7 mouse cellular contexts compared by ENCODE assay signal in the genomic region with DNA sequence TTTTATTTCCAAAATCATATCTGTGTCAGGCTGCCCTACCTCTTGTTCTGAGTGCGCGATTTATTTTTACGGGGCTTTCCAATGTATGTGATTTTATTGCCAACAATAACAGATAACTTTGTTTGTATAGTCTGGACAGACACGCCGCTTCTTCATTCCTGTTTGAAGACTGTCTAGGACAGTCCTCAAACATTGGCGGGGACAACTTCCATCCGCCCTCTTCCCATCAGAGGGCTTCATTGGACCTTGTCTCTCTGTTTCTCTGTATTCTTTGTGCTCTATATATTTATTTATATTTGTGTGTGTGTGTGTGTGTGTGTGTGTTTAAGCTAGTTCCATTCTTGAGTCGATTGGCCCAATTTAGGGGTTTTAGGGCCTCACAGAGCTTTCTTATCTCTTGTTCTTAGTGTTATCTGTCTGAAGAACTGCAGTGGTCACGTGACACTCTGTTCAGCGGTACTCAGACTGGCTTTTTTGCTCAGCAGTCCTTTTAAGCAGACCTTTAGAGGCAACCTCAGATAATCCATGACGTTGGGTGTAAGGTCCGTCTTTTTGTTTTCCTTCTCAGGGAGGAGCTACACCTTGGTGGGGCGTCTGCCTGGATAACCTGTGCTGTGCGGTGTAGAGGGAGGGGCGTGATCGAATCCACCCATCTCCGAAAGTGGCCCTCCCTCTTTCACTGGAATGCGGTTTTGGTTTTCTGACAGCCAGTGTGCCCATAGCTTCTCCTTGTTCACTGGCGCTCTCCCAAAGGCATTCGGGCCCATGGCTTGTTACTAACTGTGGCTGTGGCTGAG. TPM values are rescaled to one million over a fixed set of nuclear protein-coding genes. Genes with fewer than 3 reads are reported as not detected.
DNase-seq lines count a peak whose midpoint lies in the region; ATAC-seq lines count a peak whose summit lies in the region.

No protein-coding gene starts in this region.

- H3K9me3 ChIP-seq in hindbrain, embryonic 16.5 days (ENCODE audit: control insufficient read depth, low read length), result no peaks in the 10 kb centered on the region

- peaks cover 6% of the 10 kb centered on the region for H3K4me1 ChIP-seq in hindbrain, embryonic 16.5 days (ENCODE audit: control insufficient read depth, insufficient read depth, low read depth, low read length)

- no peak overlapping the region for H3K27ac ChIP-seq in hindbrain, embryonic 16.5 days (ENCODE audit: low read depth, low read length)

- no peaks in the 10 kb centered on the region for H3K27me3 ChIP-seq in hindbrain, embryonic 16.5 days (replicated peaks; ENCODE audit: control insufficient read depth, insufficient read depth, low read length)

- H3K36me3 ChIP-seq in hindbrain, embryonic 16.5 days (ENCODE audit: control insufficient read depth, insufficient read depth, low read length), result no peaks in the 10 kb centered on the region

- ATAC-seq in hindbrain, embryonic 16.5 days, result no peak

- H3K4me3 ChIP-seq in hindbrain, embryonic 16.5 days (ENCODE audit: low read length), result no peak overlapping the region

- peak; percentile 67 for DNase-seq in Muller cell, postnatal 12 days (ENCODE audit: inconsistent ontology term)
- peak; percentile 37 for DNase-seq in c-Kit-positive CD71-positive TER-119-negative erythroid progenitor cells, embryonic 14.5 days (ENCODE audit: low read depth)
- peak; percentile 62 for DNase-seq in lung, postnatal 36 days
- DNase-seq in adipocyte (ENCODE audit: low spot score), result no peak
- DNase-seq in layer of hippocampus, postnatal 14 days (ENCODE audit: low spot score in 2 of 2), result no peak
- DNase-seq in urinary bladder, postnatal 36 days (ENCODE audit: low spot score in 2 of 2), result no peak

- H3K9ac ChIP-seq in hindbrain, embryonic 16.5 days (ENCODE audit: low read depth, low read length), result no peak overlapping the region

- WGBS in hindbrain, embryonic 16.5 days, result 55% methylated on average over 20 of the region's 20 CpGs

- H3K4me2 ChIP-seq in hindbrain, embryonic 16.5 days (ENCODE audit: low read length), result peak overlapping the region; percentile 28

RNA-seq across cellular contexts. Expression of gene Slco2a1, which starts 54.4 kb away (rescaled TPM):
- polyA plus RNA-seq in hindbrain, embryonic 16.5 days (2015; fragmentation: Nextera tagmentation; extraction: Ambion mirVana), result 4.6 and 4.7 TPM in 2 replicates
- 1 to 10 TPM; 5.3 to 5.8 TPM for total RNA-seq in layer of hippocampus, postnatal 14 days (2021)

Comparison
In these comparisons a context has a peak if more than half of its experiments do, and no peak if none do; other contexts are left out.
1. DNase-seq: peak in Muller cell, postnatal 12 days (single experiment), c-Kit-positive CD71-positive TER-119-negative erythroid progenitor cells, embryonic 14.5 days (single experiment) and lung, postnatal 36 days (single experiment); none in adipocyte (single experiment), layer of hippocampus, postnatal 14 days (0 of 2) and urinary bladder, postnatal 36 days (0 of 2).